Mouse (Mus musculus) E14TG2a.4 (cell line): ENCODE measurements around the gene Polr3gl.

ENCODE experiments used
- CTCF ChIP-seq: conservative IDR thresholded peaks from 2 replicates; pipeline ENCODE4 v1.5.1; 2014; ENCODE audit warnings: low read length
- NANOG ChIP-seq: IDR thresholded peaks from 2 replicates; pipeline ENCODE4 v1.6.1; 2014; ENCODE audit warnings: borderline replicate concordance, low read length, mixed read lengths
- POU5F1 ChIP-seq: IDR thresholded peaks from 2 replicates; pipeline ENCODE4 v1.6.1; 2014; ENCODE audit warnings: low read length, borderline replicate concordance

DNA sequence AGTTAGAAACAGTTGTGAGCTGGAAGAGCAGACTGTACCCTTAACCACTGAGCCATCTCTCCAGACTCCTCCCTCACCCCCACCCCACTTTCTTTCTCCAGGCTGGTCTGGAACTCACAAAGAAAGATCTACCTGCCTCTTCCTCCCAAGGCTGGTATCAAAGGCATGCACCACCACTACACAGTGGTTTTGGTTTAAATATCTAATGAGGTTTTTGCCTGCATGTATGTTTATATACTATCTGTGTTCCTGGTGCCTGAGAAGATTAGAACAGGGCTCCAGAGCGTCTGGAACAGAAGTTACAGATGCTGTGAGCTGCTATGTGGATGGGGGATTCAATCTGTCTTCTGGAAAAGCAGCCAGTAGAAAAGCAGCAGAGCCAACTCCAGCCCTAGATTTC, 40.0 kb upstream of the Polr3gl start:
- no peak for TF ChIP-seq CTCF
- TF ChIP-seq NANOG, result no peak
- TF ChIP-seq POU5F1, result no peak
